Comparison of ENCODE assay signal across 8 mouse cellular contexts in the genomic region with DNA sequence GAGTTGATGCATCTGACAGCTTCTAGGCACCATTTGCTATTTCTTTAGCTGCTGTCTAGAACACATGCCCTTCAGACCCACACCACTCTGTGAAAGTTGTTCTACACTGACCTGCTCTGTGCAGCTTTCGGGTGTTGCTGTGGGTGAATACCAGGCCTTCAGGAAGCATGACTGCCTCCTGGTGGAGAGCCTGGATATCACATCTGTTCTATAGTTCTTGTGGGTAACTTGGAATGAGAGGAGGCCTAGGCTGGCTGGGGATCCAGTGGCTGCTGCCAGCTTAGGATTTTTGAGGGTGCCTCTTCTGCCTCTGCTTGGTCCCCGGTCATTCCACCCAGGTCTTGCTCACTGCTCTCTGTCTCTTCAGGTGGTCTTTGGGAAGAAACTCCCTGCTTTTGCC. TPM values are rescaled to one million over a fixed set of nuclear protein-coding genes. Genes with fewer than 3 reads are reported as not detected.
A peak's percentile ranks its signal among the peaks of the same experiment; 100 is the strongest.
DNase-seq lines count a peak whose midpoint lies in the region; ATAC-seq lines count a peak whose summit lies in the region.

No protein-coding gene starts in this region.

- DNase-seq in left cerebral cortex, adult 18-20 months (ENCODE audit: low spot score in 2 of 2) = peak; percentile 55 to 65
- no peak for DNase-seq in left cerebral cortex, adult 11 months (ENCODE audit: low spot score)
- peak; percentile 56 for DNase-seq in MEL-GATA-1-ER (ENCODE audit: extremely low read depth, low read depth)
- DNase-seq in cerebellum, postnatal 14 days = peak; percentile 77 to 87
- DNase-seq in left cerebral cortex, postnatal 4 days = peak; percentile 77
- DNase-seq in neural tube, embryonic 11.5 days (ENCODE audit: low spot score) = peak; percentile 50
- DNase-seq in urinary bladder, postnatal 4 days (ENCODE audit: low spot score in 2 of 2) = peak; percentile 52 to 76

- WGBS in neural tube, embryonic 11.5 days = 73% methylated on average over 2 of the region's 2 CpGs

- H3K9ac ChIP-seq in neural tube, embryonic 11.5 days (ENCODE audit: low read length) = no peak overlapping the region

- H3K4me1 ChIP-seq in neural tube, embryonic 11.5 days (ENCODE audit: control insufficient read depth, insufficient read depth, low read length) = peaks cover 9% of the 10 kb centered on the region; the same call in 1 of the 2 replicates

- H3K4me3 ChIP-seq in neural tube, embryonic 11.5 days (ENCODE audit: low read depth, low read length) = no peak overlapping the region

- H3K27ac ChIP-seq in neural tube, embryonic 11.5 days (ENCODE audit: low read depth, low read length) = no peak overlapping the region

- peaks cover 27% of the 10 kb centered on the region for H3K36me3 ChIP-seq in neural tube, embryonic 11.5 days (ENCODE audit: control insufficient read depth, insufficient read depth, low read length)

- no peak overlapping the region for H3K4me2 ChIP-seq in neural tube, embryonic 11.5 days (ENCODE audit: low read depth)

- intact Hi-C loops in left cerebral cortex, postnatal 4 days (cut with DNase I) = no loop called here

- no peaks in the 10 kb centered on the region for H3K27me3 ChIP-seq in neural tube, embryonic 11.5 days (ENCODE audit: control insufficient read depth, insufficient read depth, low read length)

- peak; percentile 52 for ATAC-seq in granulocyte monocyte progenitor cell, adult 5-6 weeks (replicated peaks; ENCODE audit: poor library complexity, severe bottlenecking)
- ATAC-seq in neural tube, embryonic 11.5 days (ENCODE audit: insufficient read depth, low FRiP score, low TSS enrichment) = no peak

- H3K9me3 ChIP-seq in neural tube, embryonic 11.5 days (ENCODE audit: control insufficient read depth, low read length) = no peaks in the 10 kb centered on the region

RNA-seq across cellular contexts. Expression of gene Zfp598, which starts 6.7 kb away (rescaled TPM):
- total RNA-seq in left cerebral cortex, adult 18-20 months (2021) = 10 to 100 TPM; 41.4 to 45.5 TPM
- 18.2 and 40.4 TPM in 2 replicates for total RNA-seq in granulocyte monocyte progenitor cell, adult 5-6 weeks (2014; fragmentation: Nextera tagmentation)
- 16.1 and 17.8 TPM in 2 replicates for total RNA-seq in granulocyte monocyte progenitor cell, adult 5-6 weeks (2017)
- total RNA-seq in left cerebral cortex, postnatal 4 days (2021) = 10 to 100 TPM; 45.5 to 48.5 TPM
- 31.8 and 35.7 TPM in 2 replicates for polyA plus RNA-seq in neural tube, embryonic 11.5 days (2014; fragmentation: Nextera tagmentation; extraction: Ambion mirVana)

RNA-seq across cellular contexts. Expression of gene Syngr3, which starts 13.6 kb away (rescaled TPM):
- total RNA-seq in left cerebral cortex, adult 18-20 months (2021) = 100 to 1,000 TPM; 191 to 195 TPM
- not detected in 2 replicates for total RNA-seq in granulocyte monocyte progenitor cell, adult 5-6 weeks (2014; fragmentation: Nextera tagmentation)
- total RNA-seq in granulocyte monocyte progenitor cell, adult 5-6 weeks (2017) = not detected in 2 replicates
- 100 to 1,000 TPM; 164 to 176 TPM for total RNA-seq in left cerebral cortex, postnatal 4 days (2021)
- 14.6 and 18.1 TPM in 2 replicates for polyA plus RNA-seq in neural tube, embryonic 11.5 days (2014; fragmentation: Nextera tagmentation; extraction: Ambion mirVana)

RNA-seq across cellular contexts. Expression of gene Npw, which starts 17.9 kb away (rescaled TPM):
- 1 to 10 TPM; 2.1 TPM for total RNA-seq in left cerebral cortex, adult 18-20 months (2021)
- not detected in 2 replicates for total RNA-seq in granulocyte monocyte progenitor cell, adult 5-6 weeks (2014; fragmentation: Nextera tagmentation)
- 0.82 TPM in 1 of 2 replicates, not detected in the other for total RNA-seq in granulocyte monocyte progenitor cell, adult 5-6 weeks (2017)
- total RNA-seq in left cerebral cortex, postnatal 4 days (2021) = under 1 TPM in 1 of 2 experiments, not detected in 1; 0.66 TPM
- polyA plus RNA-seq in neural tube, embryonic 11.5 days (2014; fragmentation: Nextera tagmentation; extraction: Ambion mirVana) = not detected in 2 replicates

RNA-seq across cellular contexts. Expression of gene Gfer, which starts 19.8 kb away (rescaled TPM):
- 10 to 100 TPM; 20.6 to 23.9 TPM for total RNA-seq in left cerebral cortex, adult 18-20 months (2021)
- total RNA-seq in granulocyte monocyte progenitor cell, adult 5-6 weeks (2014; fragmentation: Nextera tagmentation) = 28.9 and 33.2 TPM in 2 replicates
- 45.1 and 64.0 TPM in 2 replicates for total RNA-seq in granulocyte monocyte progenitor cell, adult 5-6 weeks (2017)
- 10 to 100 TPM; 21.0 to 22.7 TPM for total RNA-seq in left cerebral cortex, postnatal 4 days (2021)
- 50.8 and 53.0 TPM in 2 replicates for polyA plus RNA-seq in neural tube, embryonic 11.5 days (2014; fragmentation: Nextera tagmentation; extraction: Ambion mirVana)

RNA-seq across cellular contexts. Expression of gene Noxo1, which starts 19.8 kb away (rescaled TPM):
- total RNA-seq in left cerebral cortex, adult 18-20 months (2021) = 1 to 10 TPM; 1.9 to 2.1 TPM
- 1.4 TPM in 1 of 2 replicates, not detected in the other for total RNA-seq in granulocyte monocyte progenitor cell, adult 5-6 weeks (2014; fragmentation: Nextera tagmentation)
- 0.60 and 2.1 TPM in 2 replicates for total RNA-seq in granulocyte monocyte progenitor cell, adult 5-6 weeks (2017)
- total RNA-seq in left cerebral cortex, postnatal 4 days (2021) = 1 to 10 TPM; 5.6 to 7.2 TPM
- 1.5 and 1.8 TPM in 2 replicates for polyA plus RNA-seq in neural tube, embryonic 11.5 days (2014; fragmentation: Nextera tagmentation; extraction: Ambion mirVana)

Comparison
In these comparisons a context has a peak if more than half of its experiments do, and no peak if none do; other contexts are left out.
1. RNA of gene Syngr3, which starts 13.6 kb away (total RNA-seq): 191 to 195 TPM in left cerebral cortex, adult 18-20 months and 164 to 176 TPM in left cerebral cortex, postnatal 4 days; not detected in granulocyte monocyte progenitor cell, adult 5-6 weeks; every median in the first group is over 100 times any median in the second.